Mouse (Mus musculus): ENCODE measurements around the gene Znrf3. TPM values are rescaled to one million over a fixed set of nuclear protein-coding genes. Genes with fewer than 3 reads are reported as not detected.

Znrf3 gene
- polyA plus RNA-seq, 1 experiment from 2014 or later, result 4.9 TPM

DNA sequence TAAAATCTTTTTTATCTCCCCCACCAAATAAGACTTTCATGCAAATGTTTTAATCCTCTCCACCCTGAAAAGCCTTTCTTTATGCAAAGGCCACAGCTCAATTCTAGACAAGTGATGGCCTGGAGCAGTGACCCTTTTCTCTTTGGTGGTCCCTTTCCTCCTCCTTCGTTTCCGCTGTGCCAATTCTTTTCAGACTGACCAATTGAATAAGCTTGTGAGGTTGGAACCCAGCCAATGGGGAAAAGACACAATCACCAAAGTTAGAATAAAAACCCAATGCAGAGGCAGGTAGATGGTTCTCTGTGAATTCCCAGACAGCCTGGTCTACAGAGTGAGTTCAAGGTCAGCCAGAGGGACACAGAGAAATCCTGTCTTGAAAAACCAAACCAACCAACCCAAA is 120.4 kb downstream of the Znrf3 start:
- Histone ChIP-seq H3K4me3 (ENCODE audit: low read depth, low read length) (no peak overlapping the region), H3K36me3 (ENCODE audit: control insufficient read depth, insufficient read depth, low read length) (no peaks in the 10 kb centered on the region), H3K9ac (ENCODE audit: low read length) (no peak overlapping the region), H3K27me3 (replicated peaks; ENCODE audit: control insufficient read depth, insufficient read depth, low read length) (no peaks in the 10 kb centered on the region), H3K4me1 (ENCODE audit: control insufficient read depth, insufficient read depth, low read length) (peaks cover 3% of the 10 kb centered on the region; the same call in 1 of the 2 replicates), H3K9me3 (replicated peaks; ENCODE audit: control insufficient read depth, low read length) (no peaks in the 10 kb centered on the region), H3K4me2 (ENCODE audit: low read length) (no peak overlapping the region), H3K27ac (ENCODE audit: low read depth, low read length) (no peak overlapping the region)
- WGBS, result 6% methylated on average over 2 of the region's 2 CpGs
- peak; percentile 62 for DNase-seq (ENCODE audit: low spot score)
- no peak for ATAC-seq

DNA sequence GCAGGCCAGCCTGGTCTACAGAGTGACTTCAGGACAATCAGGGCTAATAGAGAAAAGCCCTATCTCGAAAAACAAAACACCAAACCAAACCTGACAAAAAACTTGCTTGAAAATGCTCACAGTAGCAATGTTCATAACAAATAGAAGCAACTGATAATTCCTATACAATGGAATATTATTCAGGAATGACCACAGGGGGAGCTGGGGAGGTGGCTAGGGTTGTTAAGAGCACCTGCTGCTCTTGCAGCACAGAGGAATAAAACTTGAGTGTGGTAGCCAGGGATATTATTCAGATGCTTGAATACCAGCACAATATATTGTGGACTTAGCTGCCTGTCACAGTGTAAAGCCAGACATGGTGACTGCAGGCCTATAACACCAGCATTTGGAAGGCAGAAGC is 123.0 kb downstream of the Znrf3 start:
- ATAC-seq, result no peak
- WGBS, result 76% methylated on average over 1 of the region's 1 CpGs
- Histone ChIP-seq H3K9me3 (replicated peaks; ENCODE audit: control insufficient read depth, low read length) (no peaks in the 10 kb centered on the region), H3K4me3 (ENCODE audit: low read depth, low read length) (no peak overlapping the region), H3K4me1 (ENCODE audit: control insufficient read depth, insufficient read depth, low read length) (peaks cover 19% of the 10 kb centered on the region), H3K27ac (ENCODE audit: low read depth, low read length) (no peak overlapping the region), H3K4me2 (ENCODE audit: low read length) (no peak overlapping the region), H3K9ac (ENCODE audit: low read length) (no peak overlapping the region), H3K27me3 (replicated peaks; ENCODE audit: control insufficient read depth, insufficient read depth, low read length) (no peaks in the 10 kb centered on the region), H3K36me3 (ENCODE audit: control insufficient read depth, insufficient read depth, low read length) (no peaks in the 10 kb centered on the region)
- no peak for DNase-seq (ENCODE audit: low spot score)

GRCm38 (mm10) chr11:5318976-5319375 is 125.7 kb downstream of the Znrf3 start:
- no peaks in the 10 kb centered on the region for H3K36me3 ChIP-seq (ENCODE audit: control insufficient read depth, insufficient read depth, low read length)
- DNase-seq (ENCODE audit: low spot score) (no peak), ATAC-seq (no peak)
- 33% methylated on average over 2 of the region's 2 CpGs for WGBS
- H3K4me3 ChIP-seq (ENCODE audit: low read depth, low read length), result no peak overlapping the region
- no peaks in the 10 kb centered on the region for H3K27me3 ChIP-seq (replicated peaks; ENCODE audit: control insufficient read depth, insufficient read depth, low read length)
- peak overlapping the region; percentile 45; the same call in 1 of the 2 replicates for H3K27ac ChIP-seq (ENCODE audit: low read depth, low read length)
- H3K9me3 ChIP-seq (replicated peaks; ENCODE audit: control insufficient read depth, low read length), result no peaks in the 10 kb centered on the region
- no peak overlapping the region for H3K4me2 ChIP-seq (ENCODE audit: low read length)
- peaks cover 30% of the 10 kb centered on the region for H3K4me1 ChIP-seq (ENCODE audit: control insufficient read depth, insufficient read depth, low read length)
- no peak overlapping the region for H3K9ac ChIP-seq (ENCODE audit: low read length)

GRCm38 (mm10) chr11:5318035-5318775 is 126.4 kb downstream of the Znrf3 start:
- Histone ChIP-seq H3K9ac (ENCODE audit: low read length) (no peak overlapping the region), H3K9me3 (replicated peaks; ENCODE audit: control insufficient read depth, low read length) (no peaks in the 10 kb centered on the region), H3K4me3 (ENCODE audit: low read depth, low read length) (no peak overlapping the region), H3K27ac (ENCODE audit: low read depth, low read length) (peak overlapping the region; percentile 52), H3K27me3 (replicated peaks; ENCODE audit: control insufficient read depth, insufficient read depth, low read length) (no peaks in the 10 kb centered on the region), H3K4me1 (ENCODE audit: control insufficient read depth, insufficient read depth, low read length) (peaks cover 38% of the 10 kb centered on the region), H3K36me3 (ENCODE audit: control insufficient read depth, insufficient read depth, low read length) (no peaks in the 10 kb centered on the region), H3K4me2 (ENCODE audit: low read length) (no peak overlapping the region)
- ATAC-seq (peak; percentile 89), DNase-seq (ENCODE audit: low spot score) (peak; percentile 89)
- 4% methylated on average over 8 of the region's 8 CpGs for WGBS

- DNase-seq (ENCODE audit: low spot score) (peak; percentile 83), ATAC-seq (peak; percentile 56)
- peak overlapping the region; percentile 86 for H3K27ac ChIP-seq (ENCODE audit: low read depth, low read length)
- H3K4me2 ChIP-seq (ENCODE audit: low read length), result no peak overlapping the region
- no peaks in the 10 kb centered on the region for H3K27me3 ChIP-seq (replicated peaks; ENCODE audit: control insufficient read depth, insufficient read depth, low read length)
- H3K9me3 ChIP-seq (replicated peaks; ENCODE audit: control insufficient read depth, low read length), result no peaks in the 10 kb centered on the region
- H3K4me3 ChIP-seq (ENCODE audit: low read depth, low read length), result no peak overlapping the region
- no peaks in the 10 kb centered on the region for H3K36me3 ChIP-seq (ENCODE audit: control insufficient read depth, insufficient read depth, low read length)
- no peak overlapping the region for H3K9ac ChIP-seq (ENCODE audit: low read length)
- H3K4me1 ChIP-seq (ENCODE audit: control insufficient read depth, insufficient read depth, low read length), result peaks cover 39% of the 10 kb centered on the region
Measured at GRCm38 (mm10) chr11:5314796-5315195, 129.9 kb downstream of the Znrf3 start.

DNA sequence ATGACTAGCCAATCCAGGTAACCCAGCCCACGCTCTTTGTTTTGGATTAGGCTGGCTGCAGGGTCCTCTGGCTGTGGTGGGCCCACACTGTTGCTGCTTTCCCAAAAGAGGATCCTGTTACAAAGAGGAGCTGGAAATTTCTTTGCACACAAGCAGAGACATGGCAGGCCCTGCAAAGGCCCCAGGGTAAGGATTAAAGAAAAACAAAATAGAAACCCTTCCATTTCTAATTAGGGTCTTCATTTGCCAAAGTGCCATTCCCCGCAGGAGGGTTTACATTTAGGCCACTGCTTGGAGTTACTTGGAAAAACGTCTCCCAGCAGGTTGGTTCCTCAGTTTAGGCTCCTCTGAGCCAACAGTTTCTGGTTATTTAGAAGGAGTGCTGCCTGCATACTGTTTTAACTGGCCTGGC is 130.3 kb downstream of the Znrf3 start:
- 0% methylated on average over 3 of the region's 3 CpGs for WGBS
- H3K4me2 ChIP-seq (ENCODE audit: low read length), result 0 out of 2 replicates have a peak overlapping the region, but pooled peaks have one; percentile 20
- no peaks in the 10 kb centered on the region for H3K27me3 ChIP-seq (replicated peaks; ENCODE audit: control insufficient read depth, insufficient read depth, low read length)
- no peak overlapping the region for H3K4me3 ChIP-seq (ENCODE audit: low read depth, low read length)
- no peak overlapping the region; the same call in 1 of the 2 replicates for H3K9ac ChIP-seq (ENCODE audit: low read length)
- peak; percentile 70 for DNase-seq (ENCODE audit: low spot score)
- no peaks in the 10 kb centered on the region for H3K36me3 ChIP-seq (ENCODE audit: control insufficient read depth, insufficient read depth, low read length)
- peak; percentile 45; the same call in 1 of the 2 replicates for ATAC-seq
- peak overlapping the region; percentile 86 for H3K27ac ChIP-seq (ENCODE audit: low read depth, low read length)
- no peaks in the 10 kb centered on the region for H3K9me3 ChIP-seq (replicated peaks; ENCODE audit: control insufficient read depth, low read length)
- H3K4me1 ChIP-seq (ENCODE audit: control insufficient read depth, insufficient read depth, low read length), result peaks cover 39% of the 10 kb centered on the region

- DNase-seq (ENCODE audit: low spot score) (no peak), ATAC-seq (no peak)
- no peak overlapping the region for H3K27ac ChIP-seq (ENCODE audit: low read depth, low read length)
- no peaks in the 10 kb centered on the region for H3K27me3 ChIP-seq (replicated peaks; ENCODE audit: control insufficient read depth, insufficient read depth, low read length)
- no peak overlapping the region for H3K9ac ChIP-seq (ENCODE audit: low read length)
- no peaks in the 10 kb centered on the region for H3K9me3 ChIP-seq (replicated peaks; ENCODE audit: control insufficient read depth, low read length)
- H3K4me3 ChIP-seq (ENCODE audit: low read depth, low read length), result no peak overlapping the region
- 91% methylated on average over 13 of the region's 13 CpGs for WGBS
- H3K36me3 ChIP-seq (ENCODE audit: control insufficient read depth, insufficient read depth, low read length), result no peaks in the 10 kb centered on the region
- H3K4me1 ChIP-seq (ENCODE audit: control insufficient read depth, insufficient read depth, low read length), result no peaks in the 10 kb centered on the region
- no peak overlapping the region for H3K4me2 ChIP-seq (ENCODE audit: low read length)
Measured at GRCm38 (mm10) chr11:5307024-5307905, 137.4 kb downstream of the Znrf3 start.

DNA sequence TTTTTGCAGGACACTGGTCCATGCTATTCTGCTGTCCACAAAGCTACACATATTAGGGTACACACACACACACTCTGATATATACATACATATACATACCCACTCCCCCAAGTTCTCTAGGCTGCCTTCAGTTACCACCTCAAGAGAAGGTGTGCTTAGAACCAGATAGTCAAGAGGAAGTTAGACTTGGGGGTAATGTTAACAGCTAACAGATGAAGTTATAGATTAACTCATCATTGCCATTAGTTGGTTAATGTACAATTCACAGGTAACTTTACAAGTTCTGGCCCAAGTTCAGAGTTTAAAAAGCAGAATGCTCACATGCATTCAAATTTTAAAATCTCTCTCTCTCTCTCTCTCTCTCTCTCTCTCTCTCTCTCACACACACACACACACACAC is 138.6 kb downstream of the Znrf3 start:
- ATAC-seq (no peak), DNase-seq (ENCODE audit: low spot score) (no peak)
- no peak overlapping the region for H3K27ac ChIP-seq (ENCODE audit: low read depth, low read length)
- H3K27me3 ChIP-seq (replicated peaks; ENCODE audit: control insufficient read depth, insufficient read depth, low read length), result no peaks in the 10 kb centered on the region
- no peak overlapping the region for H3K4me3 ChIP-seq (ENCODE audit: low read depth, low read length)
- no peaks in the 10 kb centered on the region for H3K36me3 ChIP-seq (ENCODE audit: control insufficient read depth, insufficient read depth, low read length)
- no peak overlapping the region for H3K4me2 ChIP-seq (ENCODE audit: low read length)
- no peaks in the 10 kb centered on the region for H3K4me1 ChIP-seq (ENCODE audit: control insufficient read depth, insufficient read depth, low read length)
- no peak overlapping the region for H3K9ac ChIP-seq (ENCODE audit: low read length)
- H3K9me3 ChIP-seq (replicated peaks; ENCODE audit: control insufficient read depth, low read length), result no peaks in the 10 kb centered on the region

- Histone ChIP-seq H3K9ac (ENCODE audit: low read length) (no peak overlapping the region), H3K4me3 (ENCODE audit: low read depth, low read length) (no peak overlapping the region), H3K27ac (ENCODE audit: low read depth, low read length) (no peak overlapping the region), H3K4me1 (ENCODE audit: control insufficient read depth, insufficient read depth, low read length) (no peaks in the 10 kb centered on the region), H3K27me3 (replicated peaks; ENCODE audit: control insufficient read depth, insufficient read depth, low read length) (no peaks in the 10 kb centered on the region), H3K4me2 (ENCODE audit: low read length) (no peak overlapping the region), H3K36me3 (ENCODE audit: control insufficient read depth, insufficient read depth, low read length) (no peaks in the 10 kb centered on the region), H3K9me3 (replicated peaks; ENCODE audit: control insufficient read depth, low read length) (no peaks in the 10 kb centered on the region)
- DNase-seq (ENCODE audit: low spot score) (no peak), ATAC-seq (no peak)
Measured at GRCm38 (mm10) chr11:5304526-5304925, 140.1 kb downstream of the Znrf3 start.

Data from forebrain, embryonic 14.5 days (tissue).